Mouse (Mus musculus): ENCODE measurements around the gene Ctps2.

DNA sequence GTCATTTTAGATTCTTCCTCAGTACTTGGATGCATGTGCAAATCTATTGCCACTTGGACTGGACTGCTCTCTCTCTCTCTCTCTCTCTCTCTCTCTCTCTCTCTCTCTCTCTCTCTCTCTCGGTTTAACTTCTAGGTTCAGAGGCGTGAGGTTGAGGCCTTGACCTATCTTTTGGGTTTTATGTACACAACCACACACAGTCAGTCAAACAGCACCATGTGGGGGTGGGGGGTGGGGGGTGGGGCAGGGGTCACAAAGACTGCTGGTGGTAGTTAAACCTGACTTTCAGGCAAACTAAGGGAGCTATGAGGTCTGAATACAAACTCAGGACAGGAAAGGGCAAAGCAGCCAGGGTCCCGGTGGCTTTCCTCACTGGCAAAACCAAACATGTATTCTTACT lies 6.5 kb downstream of the Ctps2 start:
- TF ChIP-seq CTCF (IDR thresholded peaks at IDR 0.05; ENCODE audit: control insufficient read depth, insufficient read depth, low read length) (no peak), POLR2A (IDR thresholded peaks at IDR 0.05; ENCODE audit: borderline replicate concordance, control insufficient read depth, low read depth, low read length) (no peak)
